Mouse (Mus musculus) frontal cortex, adult (tissue): ENCODE measurements around the gene Hivep1.
A peak's percentile ranks its signal among the peaks of the same experiment; 100 is the strongest.

Source experiments
- ATAC-seq: cut with Nextera tagmentation; 2 replicates; pipeline ENCODE4 v1.9.2; 2017; ENCODE audit warnings: mild to moderate bottlenecking, moderate library complexity, mixed read lengths; ENCODE audit not compliant: low TSS enrichment

Gene Hivep1

GRCm38 (mm10) chr13:42075546-42075945 lies 23.7 kb downstream of the Hivep1 start:
- ATAC-seq = no peak

DNA sequence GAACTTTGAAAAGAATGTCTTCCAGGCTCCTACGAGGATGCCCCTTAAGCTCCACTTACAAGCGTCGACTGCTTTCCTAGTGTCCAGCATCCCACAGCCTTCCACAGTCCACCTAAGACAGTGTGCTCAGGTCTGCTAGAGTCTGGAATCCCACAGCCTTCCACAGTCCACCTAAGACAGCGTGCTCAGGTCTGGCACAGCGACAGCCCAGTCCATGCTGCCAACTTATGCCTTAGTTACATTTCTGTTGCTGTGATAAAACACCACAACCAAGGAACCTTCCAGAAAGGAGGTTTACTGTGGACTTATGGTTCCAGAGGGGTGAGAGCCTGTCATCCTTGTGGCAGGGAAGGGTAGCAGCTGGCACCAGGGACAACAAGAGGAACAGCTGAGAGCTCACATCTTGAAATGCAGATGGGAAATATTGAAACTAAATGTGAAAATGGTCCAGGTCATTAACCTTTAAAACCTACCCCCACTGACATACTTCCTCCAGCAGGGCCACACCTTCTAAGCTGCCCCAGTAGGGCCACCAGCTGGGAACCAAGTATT lies 25.0 kb downstream of the Hivep1 start:
- ATAC-seq = no peak

- ATAC-seq = no peak
These were observed 25.8 kb downstream of the Hivep1 start for GRCm38 (mm10) chr13:42077629-42078028.

DNA sequence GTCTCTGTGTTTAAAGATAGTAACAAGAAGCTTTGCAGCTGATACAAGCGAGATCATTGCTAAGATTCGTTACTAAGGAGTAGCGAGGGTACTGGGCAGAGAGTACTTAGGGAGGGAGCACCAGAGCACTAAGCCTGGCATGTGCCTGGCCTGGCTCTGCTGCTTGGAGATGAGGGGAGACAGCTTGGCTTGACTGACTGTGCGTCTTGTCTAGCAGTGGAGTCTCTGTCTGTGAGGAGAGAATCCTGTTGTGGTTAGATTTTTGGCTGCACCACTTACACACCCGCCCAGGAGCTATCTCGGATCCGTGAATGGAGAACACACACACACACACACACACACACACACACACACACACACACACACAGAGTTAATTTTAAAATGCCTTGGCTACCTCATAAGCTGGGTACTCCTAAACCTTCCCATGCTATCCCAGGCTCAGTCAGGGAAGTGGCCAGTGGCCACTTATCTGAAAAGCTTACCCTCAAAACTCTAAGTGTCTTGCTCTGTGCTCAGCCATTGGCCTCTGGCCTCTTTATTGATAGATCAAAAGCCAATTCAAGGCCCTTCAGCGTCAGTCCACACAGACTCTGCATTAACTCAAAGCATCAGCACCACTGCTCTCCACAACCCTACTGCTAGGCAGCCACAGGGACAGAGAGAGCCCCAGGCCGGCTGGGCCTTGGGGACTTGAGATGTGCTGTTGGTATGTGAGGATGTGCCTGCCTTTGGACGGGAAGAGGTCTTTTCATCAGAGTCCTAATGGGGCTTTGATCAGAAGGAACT lies 28.5 kb downstream of the Hivep1 start:
- ATAC-seq = peak; percentile 23; the same call in 1 of the 2 replicates

- ATAC-seq = no peak
These were observed 36.5 kb downstream of the Hivep1 start for GRCm38 (mm10) chr13:42088339-42088738.

DNA sequence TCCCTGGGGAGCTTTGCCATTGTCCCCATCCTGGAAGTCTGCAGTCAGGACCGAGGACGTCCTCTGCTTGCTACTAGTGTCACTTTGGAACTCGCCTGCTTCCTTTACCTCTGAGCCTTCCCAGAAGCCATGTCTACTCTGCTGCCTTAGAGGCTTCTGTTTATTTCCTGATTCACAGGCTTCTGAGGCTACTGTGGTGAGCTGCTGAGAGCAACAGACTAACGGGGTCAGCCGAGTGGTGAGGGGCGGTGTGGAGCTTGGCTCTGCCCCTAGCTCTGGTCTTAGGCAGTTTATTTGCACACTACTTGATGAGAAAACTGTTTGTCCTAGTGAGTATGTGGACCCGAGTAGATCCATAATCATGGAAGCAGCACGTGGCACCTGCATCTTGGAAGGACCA lies 37.2 kb downstream of the Hivep1 start:
- ATAC-seq = no peak

DNA sequence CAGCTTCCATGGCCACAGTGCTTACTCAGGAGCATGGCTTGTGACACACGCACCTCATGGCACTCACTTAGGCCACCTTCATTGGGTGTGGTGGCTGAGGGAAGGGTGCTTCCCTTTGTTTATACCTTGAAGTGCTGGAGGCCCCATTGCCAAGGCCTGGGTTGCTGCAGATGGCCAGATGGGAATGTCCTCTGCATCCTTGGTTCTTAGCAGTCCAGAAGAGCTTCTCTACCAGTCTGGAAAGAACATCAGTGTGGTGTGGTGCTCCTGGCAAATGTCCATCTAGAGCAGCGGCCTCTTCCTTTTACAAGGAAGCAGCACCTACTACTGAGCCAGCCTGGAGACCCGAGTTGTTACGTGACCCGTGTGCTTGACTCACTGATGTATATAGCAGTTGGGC lies 38.9 kb downstream of the Hivep1 start:
- no peak for ATAC-seq

DNA sequence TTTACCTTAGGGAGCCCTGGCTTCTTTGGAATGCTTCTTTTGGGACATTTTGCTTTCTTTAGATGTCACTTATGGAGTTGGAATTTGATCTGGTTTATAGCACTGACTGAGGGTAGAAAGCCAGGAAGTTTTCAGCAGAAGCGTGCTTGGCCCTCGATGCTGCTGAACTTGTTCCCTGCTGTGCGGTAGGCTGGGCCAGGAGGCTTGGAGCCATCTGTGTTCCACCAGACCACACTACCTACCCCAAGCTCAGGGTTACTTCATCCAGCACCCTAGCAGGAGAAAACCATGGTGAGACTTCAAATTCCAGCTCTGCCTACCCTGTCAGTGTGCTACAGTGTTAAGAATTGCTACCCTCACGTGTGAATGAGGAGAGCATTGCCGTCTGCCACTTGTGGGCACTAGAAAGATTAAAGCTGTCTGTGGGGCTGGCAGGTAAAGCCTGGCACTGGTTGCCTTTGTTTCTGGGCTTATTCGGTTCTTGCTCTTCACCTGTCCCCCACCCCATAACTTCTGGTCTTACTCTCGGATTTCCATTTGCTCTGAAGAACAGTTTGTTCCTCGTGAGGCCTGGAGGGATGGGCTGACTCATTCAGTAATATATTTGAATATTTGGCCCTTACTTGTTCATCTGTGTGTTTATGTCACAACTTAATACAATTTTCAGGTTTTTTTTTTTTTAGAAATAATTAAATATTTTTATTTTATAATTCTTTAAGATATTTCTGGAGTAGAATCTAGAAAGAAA lies 40.7 kb downstream of the Hivep1 start:
- ATAC-seq = no peak

- ATAC-seq = no peak
These were observed 41.6 kb downstream of the Hivep1 start for GRCm38 (mm10) chr13:42093268-42094042.

DNA sequence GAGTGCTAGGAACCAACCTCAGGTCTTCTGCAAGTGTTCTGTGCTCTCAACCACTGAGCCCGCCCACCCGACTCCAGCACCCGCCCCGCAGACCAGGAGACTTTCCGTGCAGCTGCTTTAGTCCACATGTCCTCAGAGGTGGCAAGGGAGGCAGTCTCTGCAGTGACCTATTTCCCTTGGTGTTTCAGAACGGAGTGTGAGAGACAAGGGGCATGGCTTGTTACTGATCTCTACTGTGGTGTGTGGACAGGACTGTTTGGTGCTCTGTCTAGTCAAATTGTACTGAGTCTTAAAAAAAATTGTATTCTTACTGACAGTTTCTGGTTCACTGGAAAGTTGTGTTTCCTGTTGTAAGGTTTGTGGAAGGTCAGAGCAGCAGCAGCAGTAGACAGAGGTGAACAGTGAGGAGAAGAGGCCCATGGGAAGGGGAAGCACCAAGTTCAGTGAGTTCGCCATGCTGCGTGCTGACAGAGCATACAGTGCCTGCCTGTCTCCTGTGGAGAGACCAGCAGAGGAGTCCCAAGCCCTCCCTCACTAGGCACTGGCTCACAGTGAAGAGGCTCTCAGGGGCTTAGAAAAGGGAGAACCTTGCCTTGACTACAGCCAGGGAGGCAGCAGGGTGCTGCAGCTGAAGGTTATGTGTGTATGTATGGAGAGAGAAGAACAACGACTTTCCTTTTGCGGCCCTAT lies 44.1 kb downstream of the Hivep1 start:
- ATAC-seq = peak; percentile 35

- no peak for ATAC-seq
These were observed 45.3 kb downstream of the Hivep1 start for GRCm38 (mm10) chr13:42097109-42097508.

DNA sequence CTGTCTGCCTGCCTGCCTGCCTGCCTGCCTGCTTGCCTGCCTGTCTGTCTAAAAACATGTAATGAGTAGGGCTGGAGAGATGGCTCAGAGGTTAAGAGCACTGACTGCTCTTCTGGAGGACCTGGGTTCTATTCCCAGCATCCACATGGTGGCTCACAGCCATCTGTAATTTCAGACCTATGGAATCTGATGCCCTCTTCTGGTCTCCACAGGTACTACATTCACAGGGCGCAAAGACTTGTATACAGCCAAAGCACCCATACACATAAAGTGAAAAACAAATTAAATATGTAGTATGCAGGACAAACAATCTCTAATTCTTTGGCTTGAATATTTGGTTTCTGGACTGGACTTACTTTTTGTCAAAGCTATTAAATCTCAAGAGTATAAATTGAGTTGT lies 46.7 kb downstream of the Hivep1 start:
- no peak for ATAC-seq

DNA sequence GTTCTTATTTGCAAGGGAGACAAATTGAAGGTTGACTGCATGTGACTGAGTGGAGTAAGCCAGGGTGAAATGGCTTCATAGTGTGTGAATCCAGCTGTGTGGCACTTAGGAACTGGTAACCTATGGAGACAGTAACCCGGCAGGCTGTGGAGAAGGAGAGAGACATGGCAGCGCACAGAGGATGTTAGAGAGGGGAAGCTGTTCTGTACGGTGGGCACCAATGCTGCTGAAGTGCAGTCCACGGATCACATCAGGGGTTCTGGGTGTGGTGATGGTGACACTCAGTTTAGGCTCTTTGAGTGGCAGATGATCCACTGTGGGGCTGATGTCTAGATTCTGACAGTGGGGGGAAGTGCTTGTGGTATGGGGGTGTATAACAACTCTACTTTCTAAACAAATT lies 47.7 kb downstream of the Hivep1 start:
- ATAC-seq = no peak

GRCm38 (mm10) chr13:42101440-42102190 lies 49.8 kb downstream of the Hivep1 start:
- peak; percentile 48 for ATAC-seq

GRCm38 (mm10) chr13:42102980-42103379 lies 51.2 kb downstream of the Hivep1 start:
- ATAC-seq = peak; percentile 93

GRCm38 (mm10) chr13:42103486-42104166 lies 51.8 kb downstream of the Hivep1 start:
- peak; percentile 45 for ATAC-seq

GRCm38 (mm10) chr13:42104371-42104770 lies 52.5 kb downstream of the Hivep1 start:
- ATAC-seq = no peak

DNA sequence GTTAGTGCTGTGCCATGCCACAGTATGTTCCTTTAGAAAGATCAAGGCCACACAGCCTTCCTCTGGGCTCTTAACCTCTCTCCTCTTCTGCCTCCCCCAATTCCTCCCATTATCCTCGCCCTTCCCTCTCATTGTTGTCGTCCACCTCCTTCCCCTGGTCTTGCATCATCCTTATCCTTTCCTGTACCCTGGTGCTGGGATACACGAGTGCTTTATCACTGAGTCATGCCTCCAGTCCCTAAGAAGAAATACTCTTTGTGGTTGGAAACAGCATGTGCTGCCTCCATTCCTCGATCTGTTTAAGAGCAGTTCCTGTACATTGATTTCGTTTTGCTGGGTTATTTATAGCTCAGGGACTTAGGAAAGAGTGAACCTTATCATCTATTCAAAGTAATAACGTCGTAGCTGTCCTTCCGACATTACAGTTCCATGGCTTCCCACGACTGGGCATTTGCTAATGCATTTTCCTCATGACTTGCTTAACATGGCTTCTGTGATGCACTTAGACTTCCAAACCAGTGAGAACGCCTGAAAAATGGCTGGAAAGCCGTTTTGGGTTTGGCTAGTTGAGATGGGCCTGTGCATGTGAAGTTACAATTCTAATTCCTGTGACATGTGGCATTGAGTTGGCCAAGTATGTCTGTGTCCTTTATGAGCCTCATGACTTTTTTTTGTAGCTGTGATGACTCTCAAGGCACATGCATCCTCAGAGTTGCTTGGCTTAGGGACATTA lies 56.8 kb downstream of the Hivep1 start:
- ATAC-seq = 0 out of 2 replicates have a peak, but pooled peaks have one; percentile 35

DNA sequence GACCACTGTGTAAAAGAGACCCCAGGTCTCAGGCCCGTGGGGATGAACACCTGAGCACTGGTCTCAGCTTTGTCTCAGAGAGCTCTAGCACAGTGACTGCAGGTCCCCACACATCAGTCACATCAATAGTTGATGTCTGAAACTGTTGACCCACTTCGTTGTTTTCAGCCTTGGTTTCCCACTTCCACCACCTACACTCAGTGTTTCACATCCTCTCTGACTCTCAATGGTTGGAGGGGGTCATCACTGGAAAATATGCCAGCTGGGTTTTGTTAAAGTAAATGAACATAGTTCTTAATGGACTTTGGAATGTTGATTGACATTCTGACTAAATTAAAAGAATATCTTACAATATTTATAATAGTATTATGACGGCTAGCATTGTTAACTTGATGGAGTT lies 58.6 kb downstream of the Hivep1 start:
- no peak for ATAC-seq
